Mouse (Mus musculus) Patski (cell line): ENCODE data around the gene Cope. TPM values are rescaled to one million over a fixed set of nuclear protein-coding genes. Genes with fewer than 3 reads are reported as not detected.

Experiments
- ATAC-seq: fragments of 100-300 bp; one replicate; pipeline ENCODE4 v1.8.0; 2021
- CTCF ChIA-PET: fragments of 350-600 bp; sonication (Branson Sonifier 250); formaldehyde crosslinking; loops from one replicate; lab custom pipeline; 2022; ENCODE audit warnings: inconsistent platforms; lab: Charles Lee
- POLR2A ChIA-PET: fragments of 350-600 bp; sonication (Branson Sonifier 250); formaldehyde crosslinking; loops from one replicate; lab custom pipeline; 2022; ENCODE audit warnings: antibody characterized with exemption, inconsistent platforms; lab: Charles Lee
- DNase-seq: peaks from one replicate; pipeline ENCODE4 v3.0.0-alpha.2; 2011; ENCODE audit warnings: low read depth, low spot score
- H3K27me3 ChIP-seq: fragments of 371-371 bp; one replicate; pipeline ENCODE4 v1.5.1; 2021
- CTCF ChIP-seq: fragments of 100-300 bp; IDR thresholded peaks from one replicate; pipeline ENCODE4 v1.5.1; 2021
- in situ Hi-C: fragments of 300-500 bp; cut with MboI; formaldehyde crosslinking; loops from 3 replicates; pipeline ENCODE4 v1.11.1; 2018; ENCODE audit warnings: low pct_unique_long_range_greater_than_20kb, mixed read lengths
- polyA plus RNA-seq: library from polyadenylated mRNA; unstranded; gene quantifications from one replicate; pipeline ENCODE4 v1.2.3, GENCODE M21; 2021

The Cope gene
- polyA plus RNA-seq, 1 experiment from 2014 or later = 259 TPM

- CTCF ChIA-PET = no interaction called here
- DNase-seq (no peak), ATAC-seq (no peak)
- POLR2A ChIA-PET = no interaction called here
- in situ Hi-C loops = no loop called here
- no peak for TF ChIP-seq CTCF
- H3K27me3 ChIP-seq = no peaks in the 10 kb centered on the region
These were observed 27.8 kb downstream of the Cope start for GRCm38 (mm10) chr8:70329835-70330740.

GRCm38 (mm10) chr8:70330741-70331364 is 28.5 kb downstream of the Cope start:
- TF ChIP-seq CTCF = no peak
- CTCF ChIA-PET = no interaction called here
- in situ Hi-C loops = no loop called here
- DNase-seq (no peak), ATAC-seq (no peak)
- POLR2A ChIA-PET = no interaction called here
- no peaks in the 10 kb centered on the region for H3K27me3 ChIP-seq

GRCm38 (mm10) chr8:70331526-70331925 is 29.2 kb downstream of the Cope start:
- ChIA-PET POLR2A (no interaction called here), CTCF (no interaction called here)
- in situ Hi-C loops = no loop called here
- DNase-seq = no peak
- TF ChIP-seq CTCF = no peak
- no peaks in the 10 kb centered on the region for H3K27me3 ChIP-seq
- ATAC-seq = no peak

GRCm38 (mm10) chr8:70332070-70332877 is 30.0 kb downstream of the Cope start:
- no peak for TF ChIP-seq CTCF
- ChIA-PET POLR2A (no interaction called here), CTCF (no interaction called here)
- ATAC-seq (no peak), DNase-seq (no peak)
- H3K27me3 ChIP-seq = no peaks in the 10 kb centered on the region
- in situ Hi-C loops = no loop called here

GRCm38 (mm10) chr8:70332878-70333202 is 30.5 kb downstream of the Cope start:
- ChIA-PET POLR2A (no interaction called here), CTCF (no interaction called here)
- DNase-seq = no peak
- no peak for ATAC-seq
- in situ Hi-C loops = no loop called here
- H3K27me3 ChIP-seq = no peaks in the 10 kb centered on the region
- no peak for TF ChIP-seq CTCF

- DNase-seq (no peak), ATAC-seq (no peak)
- POLR2A ChIA-PET = interaction anchor here (1.4 kb wide), 1 partner anchor 10 kb away, joined by 5 read pairs; no protein-coding TSS in a partner anchor
- no peaks in the 10 kb centered on the region for H3K27me3 ChIP-seq
- in situ Hi-C loops = no loop called here
- CTCF ChIA-PET = interaction anchor here (0.9 kb wide), 1 partner anchor 11 kb away, joined by 3 read pairs; no protein-coding TSS in a partner anchor
- TF ChIP-seq CTCF = no peak
These were observed 36.6 kb downstream of the Cope start for GRCm38 (mm10) chr8:70338931-70339330.

- DNase-seq = no peak
- ChIA-PET CTCF (interaction anchor here (1.4 kb wide), 1 partner anchor 164 kb away, joined by 4 read pairs; no protein-coding TSS in a partner anchor), POLR2A (interaction anchor here (0.6 kb wide), 1 partner anchor 50 kb away, joined by 3 read pairs; no protein-coding TSS in a partner anchor)
- in situ Hi-C loops = loop anchor here (5.0 kb wide), 1 partner anchor 37 kb away; no protein-coding TSS in a partner anchor
- no peak for ATAC-seq
- no peaks in the 10 kb centered on the region for H3K27me3 ChIP-seq
- TF ChIP-seq CTCF = no peak
These were observed 38.3 kb downstream of the Cope start for GRCm38 (mm10) chr8:70340659-70341058.

GRCm38 (mm10) chr8:70342007-70342406 is 39.7 kb downstream of the Cope start:
- DNase-seq (no peak), ATAC-seq (no peak)
- in situ Hi-C loops = loop anchor here (5.0 kb wide), 1 partner anchor 35 kb away; no protein-coding TSS in a partner anchor
- CTCF ChIA-PET = interaction anchor here (1.4 to 2.4 kb wide), 2 partner anchors 16 to 41 kb away, joined by 3 to 7 read pairs; no protein-coding TSS in a partner anchor
- no peaks in the 10 kb centered on the region for H3K27me3 ChIP-seq
- TF ChIP-seq CTCF = no peak
- POLR2A ChIA-PET = no interaction called here

- DNase-seq (no peak), ATAC-seq (no peak)
- POLR2A ChIA-PET = interaction anchor here (1.1 to 1.5 kb wide), 3 partner anchors 10 to 160 kb away, joined by 3 read pairs; partner anchors contain the start of gene Upf1
- no peak for TF ChIP-seq CTCF
- in situ Hi-C loops = loop anchor here (5.0 kb wide), 1 partner anchor 34 kb away; no protein-coding TSS in a partner anchor
- no peaks in the 10 kb centered on the region for H3K27me3 ChIP-seq
- CTCF ChIA-PET = interaction anchor here (1.0 to 2.4 kb wide), 5 partner anchors 9 to 161 kb away, joined by 3 to 7 read pairs (median 3); no protein-coding TSS in a partner anchor
These were observed 40.8 kb downstream of the Cope start for GRCm38 (mm10) chr8:70343076-70343475.

- ATAC-seq (no peak), DNase-seq (no peak)
- H3K27me3 ChIP-seq = no peaks in the 10 kb centered on the region
- TF ChIP-seq CTCF = no peak
- POLR2A ChIA-PET = interaction anchor here (0.9 to 1.5 kb wide), 4 partner anchors 9 to 160 kb away, joined by 3 to 4 read pairs (median 3); partner anchors contain the start of gene Upf1
- CTCF ChIA-PET = interaction anchor here (0.7 to 2.4 kb wide), 6 partner anchors 9 to 161 kb away, joined by 3 to 7 read pairs (median 4); partner anchors contain the start of gene Upf1
- in situ Hi-C loops = loop anchor here (5.0 kb wide), 1 partner anchor 34 kb away; no protein-coding TSS in a partner anchor
These were observed 41.4 kb downstream of the Cope start for GRCm38 (mm10) chr8:70343696-70344095.
